Mouse (Mus musculus): ENCODE measurements around the gene Mrap2. TPM values are rescaled to one million over a fixed set of nuclear protein-coding genes. Genes with fewer than 3 reads are reported as not detected.

Gene Mrap2
- polyA plus RNA-seq (2017; shearing (Covaris generic)) = under 1 TPM in 1 of 2 experiments, not detected in 1; 0.22 TPM

GRCm38 (mm10) chr9:87144106-87144505 lies at the start of gene Mrap2:
Gene Mrap2 (plus strand): TSS chr9:87144306.

Other genes starting within 250 kb of the Mrap2 start
- gene Ripply2, start 128.8 kb upstream of the Mrap2 start, polyA plus RNA-seq (2017; shearing (Covaris generic)) = not detected
- 10 to 100 TPM; 62.1 to 89.0 TPM for gene Cyb5r4, start 122.3 kb upstream of the Mrap2 start, polyA plus RNA-seq (2017; shearing (Covaris generic))
- gene Cep162, start 111.2 kb downstream of the Mrap2 start, polyA plus RNA-seq (2017; shearing (Covaris generic)) = 10 to 100 TPM in 1 of 2 experiments, 1 to 10 TPM in 1; 9.2 to 11.1 TPM